In the genomic region with DNA sequence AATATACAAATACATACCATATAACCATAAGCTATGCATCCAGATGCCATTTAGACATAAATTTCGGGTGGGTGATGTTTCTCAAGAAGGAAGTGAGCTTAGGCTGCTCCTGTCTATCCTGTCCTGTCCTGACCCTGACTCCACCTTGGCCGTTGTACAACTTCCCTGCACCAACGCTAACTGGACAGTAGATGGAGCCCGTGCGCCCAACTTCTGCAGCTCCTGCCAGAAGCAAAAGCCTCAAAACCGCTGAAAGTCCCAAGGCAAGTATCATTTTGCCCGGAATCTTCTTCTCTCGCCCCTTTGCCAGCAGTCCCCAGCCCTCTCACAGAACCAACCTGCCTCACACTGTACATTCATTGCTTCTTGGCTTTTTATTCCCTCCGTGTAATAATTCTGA, we compare ENCODE assay signal across 7 mouse cellular contexts. TPM values are rescaled to one million over a fixed set of nuclear protein-coding genes. Genes with fewer than 3 reads are reported as not detected.
DNase-seq lines count a peak whose midpoint lies in the region; ATAC-seq and TF ChIP-seq lines count a peak whose summit lies in the region.

No protein-coding gene starts in this region.

- no peaks in the 10 kb centered on the region for H3K36me3 ChIP-seq in hindbrain, postnatal 0 days (ENCODE audit: insufficient read depth, low read length)

- TF ChIP-seq CTCF in hindbrain, postnatal 0 days (IDR thresholded peaks at IDR 0.05; ENCODE audit: low read depth) = peak; percentile 85

- H3K27me3 ChIP-seq in hindbrain, postnatal 0 days (ENCODE audit: insufficient read depth, low read length) = no peaks in the 10 kb centered on the region

- peaks cover 3% of the 10 kb centered on the region; the same call in 1 of the 2 replicates for H3K4me1 ChIP-seq in hindbrain, postnatal 0 days (ENCODE audit: insufficient read depth, low read length)

- H3K27ac ChIP-seq in hindbrain, postnatal 0 days = no peak overlapping the region

- DNase-seq in ZHBTc4 (ENCODE audit: low read depth, low spot score) = peak; percentile 90
- DNase-seq in cerebellum, postnatal 10 days = peak; percentile 80
- peak; percentile 14 to 48 for DNase-seq in frontal cortex, postnatal 25 days (ENCODE audit: low spot score in 2 of 2)
- peak; percentile 87 for DNase-seq in hindbrain, postnatal 0 days (ENCODE audit: low spot score)
- DNase-seq in left cerebral cortex, postnatal 10 days (ENCODE audit: extremely low spot score in 1 of 2, low spot score in 2 of 2) = peak; percentile 42 to 72
- peak; percentile 69 for DNase-seq in right cerebral cortex, postnatal 14 days

- under 1% methylated on average over 9 of the region's 9 CpGs for WGBS in hindbrain, postnatal 0 days

- H3K9ac ChIP-seq in hindbrain, postnatal 0 days (replicated peaks; ENCODE audit: low read length) = no peak overlapping the region

- peak overlapping the region; percentile 23 for H3K4me3 ChIP-seq in hindbrain, postnatal 0 days (ENCODE audit: low read length)

- intact Hi-C loops in left cerebral cortex, postnatal 10 days (cut with DNase I) = no loop called here

- peak overlapping the region; percentile 52 for H3K4me2 ChIP-seq in hindbrain, postnatal 0 days (ENCODE audit: low read depth, low read length)

- no peaks in the 10 kb centered on the region for H3K9me3 ChIP-seq in hindbrain, postnatal 0 days (ENCODE audit: low read length)

- peak; percentile 40; the same call in 1 of the 2 replicates for ATAC-seq in hindbrain, postnatal 0 days
- peak; percentile 97 for ATAC-seq in megakaryocyte progenitor cell, adult 5-6 weeks (replicated peaks; ENCODE audit: poor library complexity)

RNA-seq across cellular contexts. Expression of gene Svs1, which starts 21.3 kb away (rescaled TPM):
- not detected in 2 replicates for total RNA-seq in hindbrain, postnatal 0 days (2014; rRNA removed)
- polyA plus RNA-seq in hindbrain, postnatal 0 days (2015; fragmentation: Nextera tagmentation; extraction: Ambion mirVana) = not detected in 2 replicates
- not detected for total RNA-seq in left cerebral cortex, postnatal 10 days (2021)
- total RNA-seq in megakaryocyte progenitor cell, adult 5-6 weeks (2015) = not detected in 2 replicates
- not detected in 2 replicates for total RNA-seq in megakaryocyte progenitor cell, adult 5-6 weeks (2017)

RNA-seq across cellular contexts. Expression of gene Gpnmb, which starts 28.4 kb away (rescaled TPM):
- total RNA-seq in hindbrain, postnatal 0 days (2014; rRNA removed) = 0.29 and 0.89 TPM in 2 replicates
- 0.44 and 0.45 TPM in 2 replicates for polyA plus RNA-seq in hindbrain, postnatal 0 days (2015; fragmentation: Nextera tagmentation; extraction: Ambion mirVana)
- total RNA-seq in left cerebral cortex, postnatal 10 days (2021) = under 1 TPM; 0.39 to 0.43 TPM
- total RNA-seq in megakaryocyte progenitor cell, adult 5-6 weeks (2015) = 0.32 TPM in 1 of 2 replicates, not detected in the other
- total RNA-seq in megakaryocyte progenitor cell, adult 5-6 weeks (2017) = 0.25 TPM in 1 of 2 replicates, not detected in the other

RNA-seq across cellular contexts. Expression of gene Doxl2, which starts 33.2 kb away (rescaled TPM):
- not detected in 2 replicates for total RNA-seq in hindbrain, postnatal 0 days (2014; rRNA removed)
- not detected in 2 replicates for polyA plus RNA-seq in hindbrain, postnatal 0 days (2015; fragmentation: Nextera tagmentation; extraction: Ambion mirVana)
- not detected for total RNA-seq in left cerebral cortex, postnatal 10 days (2021)
- total RNA-seq in megakaryocyte progenitor cell, adult 5-6 weeks (2015) = not detected in 2 replicates
- total RNA-seq in megakaryocyte progenitor cell, adult 5-6 weeks (2017) = not detected in 2 replicates

Comparison
In these comparisons a context has a peak if more than half of its experiments do, and no peak if none do; other contexts are left out.
1. DNase-seq: peak in every context shown above with its lines; median percentile 90 in ZHBTc4; 87 in hindbrain, postnatal 0 days; 80 in cerebellum, postnatal 10 days; 69 in right cerebral cortex, postnatal 14 days; 57 in left cerebral cortex, postnatal 10 days; 31 in frontal cortex, postnatal 25 days.